Mouse (Mus musculus): ENCODE measurements at regions not wholly inside any gene's neighbourhood (a gene's known extent, or its start where the extent isn't known, plus 50 kb on each side); places are given as distances from the start of the nearest gene placed in this dataset.

GRCm38 (mm10) chrX:76942136-76942535 lies 339.4 kb upstream of the Cldn34d start:
- H3K4me1 ChIP-seq (ENCODE audit: insufficient read depth, low read length), result no peaks in the 10 kb centered on the region
- H3K4me3 ChIP-seq (ENCODE audit: low read length), result no peak overlapping the region
- H3K27me3 ChIP-seq (ENCODE audit: insufficient read depth, low read length), result no peaks in the 10 kb centered on the region
- H3K27ac ChIP-seq (ENCODE audit: low read length), result no peak overlapping the region
- H3K9ac ChIP-seq (replicated peaks; ENCODE audit: low read length), result no peak overlapping the region
- no peaks in the 10 kb centered on the region for H3K9me3 ChIP-seq (ENCODE audit: low read length)
- H3K4me2 ChIP-seq (replicated peaks; ENCODE audit: low read depth, low read length), result no peak overlapping the region
- no peak for ATAC-seq (ENCODE audit: low FRiP score, low TSS enrichment)
- WGBS, result 87% methylated on average over 3 of the region's 3 CpGs
- H3K36me3 ChIP-seq (ENCODE audit: insufficient read depth, low read length), result no peaks in the 10 kb centered on the region

DNA sequence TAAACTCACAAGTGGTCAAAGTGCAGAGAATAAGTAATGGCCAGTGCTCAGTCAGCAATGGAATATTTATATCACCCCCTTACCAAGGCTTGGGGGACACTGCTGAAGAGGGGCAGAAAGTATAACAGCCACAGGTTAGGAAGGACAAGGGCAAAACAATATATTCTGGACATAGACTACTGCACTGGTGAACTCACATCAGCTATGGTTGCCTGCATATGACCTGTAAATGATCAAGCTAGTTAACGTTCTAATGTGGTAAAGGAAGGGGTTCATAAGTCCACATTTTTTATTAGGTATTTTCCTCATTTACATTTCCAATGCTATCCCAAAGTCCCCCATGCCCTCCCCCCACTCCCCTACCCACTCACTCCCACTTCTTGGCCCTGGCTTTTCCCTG lies 335.6 kb upstream of the Cldn34d start:
- no peaks in the 10 kb centered on the region for H3K4me1 ChIP-seq (ENCODE audit: insufficient read depth, low read length)
- H3K9ac ChIP-seq (replicated peaks; ENCODE audit: low read length), result no peak overlapping the region
- peak; percentile 69 for ATAC-seq (ENCODE audit: low FRiP score, low TSS enrichment)
- no peaks in the 10 kb centered on the region for H3K36me3 ChIP-seq (ENCODE audit: insufficient read depth, low read length)
- H3K27me3 ChIP-seq (ENCODE audit: insufficient read depth, low read length), result no peaks in the 10 kb centered on the region
- H3K4me3 ChIP-seq (ENCODE audit: low read length), result no peak overlapping the region
- H3K27ac ChIP-seq (ENCODE audit: low read length), result no peak overlapping the region
- no peak overlapping the region for H3K4me2 ChIP-seq (replicated peaks; ENCODE audit: low read depth, low read length)
- no peaks in the 10 kb centered on the region for H3K9me3 ChIP-seq (ENCODE audit: low read length)
- WGBS, result 65% methylated on average over 1 of the region's 1 CpGs

All from kidney, embryonic 16.5 days (tissue).